In the genomic region with DNA sequence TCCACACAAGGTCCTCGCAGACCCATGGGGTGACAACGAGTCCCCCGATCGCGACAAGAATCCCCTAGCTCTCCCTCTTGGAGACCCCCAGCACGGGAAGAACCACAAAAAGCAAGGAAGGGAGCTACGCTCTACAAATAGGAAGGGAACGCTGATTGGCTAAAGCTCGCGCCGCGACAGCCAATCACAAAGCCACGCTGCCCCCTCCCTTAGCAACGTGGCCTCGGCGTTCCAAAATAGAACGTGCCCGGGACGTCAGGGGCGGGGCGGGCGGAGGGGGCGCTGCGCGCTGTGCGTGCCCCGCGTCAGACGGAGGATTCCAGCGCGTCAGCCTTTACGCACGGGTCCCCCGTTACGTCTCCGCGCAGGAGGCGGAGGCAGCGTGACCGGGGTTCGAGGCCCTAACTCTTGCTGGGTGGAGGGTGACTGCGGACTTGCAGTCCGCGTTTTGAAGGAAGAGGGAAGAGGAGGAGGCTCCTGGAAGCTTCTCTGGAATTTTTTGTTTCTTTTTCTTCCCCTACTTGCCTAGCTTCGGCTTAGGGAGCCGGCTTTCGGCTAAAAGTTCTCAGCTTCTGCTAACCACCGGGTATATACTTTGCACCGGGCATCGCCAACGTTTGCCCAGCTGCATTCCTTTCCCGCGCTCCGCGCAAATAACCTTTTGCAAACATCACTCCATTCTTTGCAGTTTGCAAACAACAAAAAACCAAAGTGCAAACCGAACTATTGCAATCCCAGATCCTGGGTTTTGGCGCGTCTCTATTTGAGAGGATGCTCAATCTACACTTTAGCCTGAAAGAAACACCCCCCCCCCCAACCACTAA, we compare ENCODE assay signal across 8 mouse cellular contexts. TPM values are rescaled to one million over a fixed set of nuclear protein-coding genes. Genes with fewer than 3 reads are reported as not detected.
DNase-seq lines count a peak whose midpoint lies in the region; ATAC-seq and TF ChIP-seq lines count a peak whose summit lies in the region.

No protein-coding gene starts in this region.

- H3K9me3 ChIP-seq in hindbrain, postnatal 0 days (ENCODE audit: low read length): no peaks in the 10 kb centered on the region

- peak; percentile 30; the same call in 1 of the 2 replicates for TF ChIP-seq CTCF in gastrocnemius, adult 2 months (IDR thresholded peaks at IDR 0.05)
- peak; percentile 32 for TF ChIP-seq CTCF in hindbrain, postnatal 0 days (IDR thresholded peaks at IDR 0.05; ENCODE audit: low read depth)

- peak; percentile 98 for DNase-seq in ZHBTc4 (ENCODE audit: low read depth, low spot score)
- peak; percentile 98 for DNase-seq in gastrocnemius, adult 2 months
- DNase-seq in hindbrain, postnatal 0 days (ENCODE audit: low spot score): peak; percentile 98
- peak; percentile 95 to 98 for DNase-seq in left cerebral cortex, adult 18-20 months (ENCODE audit: low spot score in 2 of 2)
- peak; percentile 97 to 98 for DNase-seq in lung, postnatal 4 days
- DNase-seq in retina, postnatal 7 days (ENCODE audit: low read depth, low spot score): peak; percentile 89
- DNase-seq in urinary bladder, adult 18-20 months (ENCODE audit: low spot score in 2 of 2): peak; percentile 90 to 94

- peak overlapping the region; percentile 74 for H3K4me3 ChIP-seq in gastrocnemius, adult 2 months
- H3K4me3 ChIP-seq in hindbrain, postnatal 0 days (ENCODE audit: low read length): peak overlapping the region; percentile 64

- WGBS in hindbrain, postnatal 0 days: under 1% methylated on average over 55 of the region's 58 CpGs

- peak overlapping the region; percentile 99 for H3K4me2 ChIP-seq in hindbrain, postnatal 0 days (ENCODE audit: low read depth, low read length)

- ATAC-seq in common myeloid progenitor, adult 5-6 weeks (replicated peaks; ENCODE audit: low read depth, poor library complexity, severe bottlenecking): peak; percentile 40
- ATAC-seq in hindbrain, postnatal 0 days: peak; percentile 88

- H3K27me3 ChIP-seq in hindbrain, postnatal 0 days (ENCODE audit: insufficient read depth, low read length): peaks cover 20% of the 10 kb centered on the region

- H3K4me1 ChIP-seq in hindbrain, postnatal 0 days (ENCODE audit: insufficient read depth, low read length): no peaks in the 10 kb centered on the region

- no peaks in the 10 kb centered on the region for H3K36me3 ChIP-seq in hindbrain, postnatal 0 days (ENCODE audit: insufficient read depth, low read length)

- intact Hi-C loops in gastrocnemius, adult 2 months (cut with DNase I): no loop called here

- peak overlapping the region; percentile 99 for H3K27ac ChIP-seq in gastrocnemius, adult 2 months
- peak overlapping the region; percentile 58; the same call in 1 of the 2 replicates for H3K27ac ChIP-seq in hindbrain, postnatal 0 days

- peak overlapping the region; percentile 45 for H3K9ac ChIP-seq in hindbrain, postnatal 0 days (replicated peaks; ENCODE audit: low read length)

RNA-seq across cellular contexts. Expression of a gene that starts 1.2 kb away (rescaled TPM):
- total RNA-seq in common myeloid progenitor, adult 5-6 weeks (2017): 61.8 and 98.3 TPM in 2 replicates
- total RNA-seq in gastrocnemius, adult 2 months (2021): under 1 TPM; 0.22 to 0.59 TPM
- 0.31 and 1.0 TPM in 2 replicates for total RNA-seq in hindbrain, postnatal 0 days (2014; rRNA removed)
- polyA plus RNA-seq in hindbrain, postnatal 0 days (2015; fragmentation: Nextera tagmentation; extraction: Ambion mirVana): 0.09 and 0.11 TPM in 2 replicates
- total RNA-seq in left cerebral cortex, adult 18-20 months (2021): 10 to 100 TPM; 20.9 to 54.7 TPM

RNA-seq across cellular contexts. Expression of a gene that starts 26.2 kb away (rescaled TPM):
- total RNA-seq in common myeloid progenitor, adult 5-6 weeks (2017): 0.14 TPM in 1 of 2 replicates, not detected in the other
- total RNA-seq in gastrocnemius, adult 2 months (2021): 1,000 to 10,000 TPM in 1 of 2 experiments, 100 to 1,000 TPM in 1; 987 to 1,150 TPM
- 151 and 155 TPM in 2 replicates for total RNA-seq in hindbrain, postnatal 0 days (2014; rRNA removed)
- polyA plus RNA-seq in hindbrain, postnatal 0 days (2015; fragmentation: Nextera tagmentation; extraction: Ambion mirVana): 98.4 and 101 TPM in 2 replicates
- total RNA-seq in left cerebral cortex, adult 18-20 months (2021): 100 to 1,000 TPM; 128 to 129 TPM

RNA-seq across cellular contexts. Expression of a gene that starts 28.8 kb away (rescaled TPM):
- not detected in 2 replicates for total RNA-seq in common myeloid progenitor, adult 5-6 weeks (2017)
- under 1 TPM in 1 of 2 experiments, not detected in 1; 0.74 TPM for total RNA-seq in gastrocnemius, adult 2 months (2021)
- 2.1 and 2.9 TPM in 2 replicates for total RNA-seq in hindbrain, postnatal 0 days (2014; rRNA removed)
- 2.0 and 2.5 TPM in 2 replicates for polyA plus RNA-seq in hindbrain, postnatal 0 days (2015; fragmentation: Nextera tagmentation; extraction: Ambion mirVana)
- total RNA-seq in left cerebral cortex, adult 18-20 months (2021): not detected

RNA-seq across cellular contexts. Expression of a gene that starts 35.9 kb away (rescaled TPM):
- 17.1 and 18.9 TPM in 2 replicates for total RNA-seq in common myeloid progenitor, adult 5-6 weeks (2017)
- total RNA-seq in gastrocnemius, adult 2 months (2021): 10 to 100 TPM; 28.1 to 30.4 TPM
- total RNA-seq in hindbrain, postnatal 0 days (2014; rRNA removed): 44.1 and 46.1 TPM in 2 replicates
- 69.0 and 74.2 TPM in 2 replicates for polyA plus RNA-seq in hindbrain, postnatal 0 days (2015; fragmentation: Nextera tagmentation; extraction: Ambion mirVana)
- 10 to 100 TPM; 39.1 to 45.2 TPM for total RNA-seq in left cerebral cortex, adult 18-20 months (2021)

RNA-seq across cellular contexts. Expression of a gene that starts 37.0 kb away (rescaled TPM):
- 47.6 and 61.7 TPM in 2 replicates for total RNA-seq in common myeloid progenitor, adult 5-6 weeks (2017)
- 10 to 100 TPM; 13.6 to 17.3 TPM for total RNA-seq in gastrocnemius, adult 2 months (2021)
- total RNA-seq in hindbrain, postnatal 0 days (2014; rRNA removed): 62.6 and 68.3 TPM in 2 replicates
- 35.5 and 37.0 TPM in 2 replicates for polyA plus RNA-seq in hindbrain, postnatal 0 days (2015; fragmentation: Nextera tagmentation; extraction: Ambion mirVana)
- 10 to 100 TPM; 13.6 to 15.1 TPM for total RNA-seq in left cerebral cortex, adult 18-20 months (2021)

Comparison
In these comparisons a context has a peak if more than half of its experiments do, and no peak if none do; other contexts are left out.
1. Peak in every context shown above with its lines: DNase-seq, ATAC-seq, H3K4me3 ChIP-seq and H3K27ac ChIP-seq.
2. RNA of a gene that starts 1.2 kb away (total RNA-seq): 61.8 to 98.3 TPM in common myeloid progenitor, adult 5-6 weeks and 20.9 to 54.7 TPM in left cerebral cortex, adult 18-20 months; 0.22 to 0.59 TPM in gastrocnemius, adult 2 months and 0.31 to 1.0 TPM in hindbrain, postnatal 0 days; every median in the first group is over 10 times any median in the second.
3. RNA of a gene that starts 26.2 kb away (total RNA-seq): 987 to 1,150 TPM in gastrocnemius, adult 2 months, 151 to 155 TPM in hindbrain, postnatal 0 days and 128 to 129 TPM in left cerebral cortex, adult 18-20 months; 0.14 TPM in common myeloid progenitor, adult 5-6 weeks; every median in the first group is over 100 times any median in the second.